Mouse (Mus musculus) lung, adult 2 months (tissue): ENCODE results near the gene Wdr20.

Experiments
- CTCF ChIP-seq: fragments of 200-500 bp; IDR thresholded peaks from 2 replicates; pipeline ENCODE4 v1.5.1; 2011; ENCODE audit warnings: mild to moderate bottlenecking, low read length, control low read depth; ENCODE audit not compliant: insufficient read depth
- POLR2A ChIP-seq: fragments of 200-500 bp; IDR thresholded peaks from 2 replicates; pipeline ENCODE4 v1.6.1; 2011; ENCODE audit warnings: low read depth, mild to moderate bottlenecking, control low read depth, low read length, borderline replicate concordance; ENCODE audit errors: extremely low read depth

- TF ChIP-seq CTCF: no peak
- peak; percentile 39; the same call in 1 of the 2 replicates for TF ChIP-seq POLR2A
Measured at GRCm38 (mm10) chr12:110840348-110841198, 102.8 kb downstream of the Wdr20 start, which contains the start of gene Mok.
